Mouse (Mus musculus): ENCODE measurements around the gene Ppp6r1.

Gene Ppp6r1

DNA sequence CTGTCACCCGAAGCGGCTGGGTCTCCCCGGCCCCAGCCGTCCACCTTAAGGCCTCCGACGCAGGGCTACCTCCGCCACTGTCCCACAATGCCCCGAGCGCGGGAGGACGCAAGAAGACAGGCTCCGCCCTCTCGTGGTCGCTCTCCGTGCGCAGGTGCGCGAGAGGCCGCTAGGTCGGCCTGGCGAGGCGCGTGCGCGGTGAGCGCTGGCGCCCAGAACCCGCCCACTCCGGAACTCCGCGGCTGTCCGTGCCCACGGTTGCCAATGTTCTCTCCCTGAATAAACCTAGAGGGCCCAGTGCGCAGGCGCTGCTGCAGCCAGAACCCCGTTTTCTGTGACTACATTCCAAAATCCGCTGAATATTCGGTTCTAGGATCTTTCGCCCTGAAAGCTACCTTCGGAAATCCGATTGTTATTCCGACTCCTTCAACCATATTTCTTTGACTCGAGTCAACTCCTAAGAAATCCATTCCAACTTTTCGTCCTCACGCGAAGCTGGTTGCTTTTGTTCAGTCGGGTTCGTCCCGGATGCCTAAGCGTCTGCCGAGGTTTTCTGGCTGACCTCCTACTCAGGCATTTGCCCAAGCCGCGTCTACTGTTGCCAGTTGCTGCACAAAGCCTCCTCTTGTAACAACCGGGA is at the start of gene Ppp6r1:
Ppp6r1 (minus strand) TSS at position 108 of the 640 bp plus-strand sequence.
- DNase-seq (ENCODE audit: low spot score), result peak; percentile 85

DNA sequence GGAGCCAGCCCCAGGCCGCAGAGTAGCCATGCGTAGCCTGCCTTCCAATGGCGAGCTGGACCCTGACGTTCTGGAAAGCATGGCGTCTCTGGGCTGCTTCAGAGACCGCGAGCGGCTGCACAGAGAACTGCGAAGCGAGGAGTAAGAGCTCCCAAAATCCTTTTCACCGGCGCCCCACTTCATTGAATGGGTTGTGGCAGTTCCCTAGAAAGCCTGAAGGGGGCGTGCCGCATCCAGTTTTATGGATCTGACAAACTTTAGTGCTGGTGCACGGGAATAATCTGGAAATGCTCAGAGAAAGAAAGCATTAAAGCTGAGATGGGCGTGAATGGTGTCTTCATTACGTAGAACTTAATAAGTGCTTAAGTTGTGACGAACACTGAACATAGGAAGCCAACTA is 46.3 kb upstream of the Ppp6r1 start:
- no peak for DNase-seq (ENCODE audit: low spot score)

DNA sequence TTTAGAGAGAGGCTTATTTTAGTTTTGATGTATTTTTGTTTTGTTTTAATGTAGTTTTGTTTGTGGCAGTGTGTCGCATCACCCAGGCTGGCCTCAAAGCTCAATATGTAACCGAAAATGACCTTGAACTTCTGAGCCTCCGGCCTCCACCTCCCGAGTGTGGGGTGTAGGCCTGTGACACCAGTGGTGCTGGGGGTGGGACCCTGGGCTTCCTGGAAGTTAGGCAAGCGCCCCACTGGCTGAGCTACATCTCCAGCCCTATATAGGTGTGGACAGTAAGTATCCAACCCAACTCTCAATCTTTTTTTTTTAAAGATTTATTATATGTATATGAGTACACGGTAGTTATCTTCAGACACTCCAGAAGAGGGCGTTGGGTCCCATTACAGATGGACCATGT is 44.4 kb upstream of the Ppp6r1 start:
- DNase-seq (ENCODE audit: low spot score), result no peak

DNA sequence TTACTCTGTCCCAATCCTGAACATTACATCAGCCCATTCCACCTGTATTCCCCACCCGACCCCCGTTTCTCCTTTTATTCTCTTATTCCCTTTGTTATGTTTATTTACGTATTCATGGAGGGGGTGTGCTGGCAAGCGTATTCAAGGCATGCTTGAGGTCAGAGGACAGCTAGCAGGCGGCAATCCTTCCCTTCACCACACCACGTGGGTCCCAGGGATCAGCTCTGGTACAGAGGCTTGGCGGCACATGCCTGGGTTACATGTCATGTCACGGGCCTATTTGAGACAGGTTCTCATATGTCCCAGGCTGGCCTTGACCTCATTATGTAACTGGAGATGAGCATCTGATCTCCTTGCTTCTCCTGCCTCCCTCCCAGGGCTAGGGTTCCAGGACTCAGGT is 43.5 kb upstream of the Ppp6r1 start:
- no peak for DNase-seq (ENCODE audit: low spot score)

DNA sequence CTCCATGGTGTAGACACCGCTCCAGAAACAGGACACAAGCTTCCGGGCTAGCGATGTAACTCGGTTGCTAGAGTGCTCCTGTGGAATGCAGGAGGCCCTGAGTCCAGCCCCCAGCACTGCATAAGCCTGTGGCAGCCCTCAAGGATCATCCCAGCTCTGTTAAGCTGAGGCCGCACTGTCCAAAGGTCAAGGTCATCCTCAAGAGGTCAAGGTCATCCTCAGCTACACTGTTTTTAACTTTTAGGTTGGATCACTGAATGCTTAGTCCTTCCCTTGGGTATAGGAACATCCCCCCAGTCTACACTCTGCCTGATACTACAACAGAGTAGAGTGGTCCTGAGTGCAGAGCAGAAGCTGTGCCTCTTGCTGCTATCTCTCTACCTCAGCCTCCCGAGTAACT is 34.2 kb upstream of the Ppp6r1 start:
- no peak for DNase-seq (ENCODE audit: low spot score)

DNA sequence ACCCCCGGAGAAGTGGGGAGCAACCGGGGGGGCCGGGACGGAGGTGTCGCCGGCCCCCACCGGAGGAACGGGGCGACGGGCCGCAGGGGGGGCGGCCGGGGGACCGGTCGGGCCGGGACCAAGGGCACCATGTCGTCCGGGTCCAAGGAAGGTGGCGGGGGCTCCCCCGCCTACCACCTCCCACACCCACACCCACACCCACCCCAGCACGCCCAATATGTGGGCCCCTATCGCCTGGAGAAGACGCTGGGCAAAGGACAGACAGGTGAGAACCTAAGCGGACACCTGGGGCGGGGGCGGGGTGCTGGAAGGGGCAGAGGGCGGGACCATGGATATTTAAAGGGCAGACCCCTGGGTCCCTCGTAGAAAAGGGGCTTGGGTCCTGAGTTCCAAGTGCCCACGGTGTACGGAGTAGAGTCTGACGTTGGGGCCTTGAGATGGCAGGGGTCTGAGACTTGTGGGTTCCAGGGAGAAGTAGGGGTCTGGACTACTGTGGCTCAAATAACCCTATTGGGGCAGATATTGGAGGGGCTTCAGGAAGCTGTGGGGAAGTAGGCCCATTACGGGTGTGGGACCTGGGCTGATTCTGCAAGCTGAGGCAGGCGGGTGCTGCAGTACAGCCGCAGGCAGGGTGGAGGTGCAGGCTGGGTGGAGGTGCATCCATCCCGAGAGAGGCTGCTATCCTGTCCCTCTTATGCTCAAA is 32.3 kb upstream of the Ppp6r1 start:
- no peak for DNase-seq (ENCODE audit: low spot score)

DNA sequence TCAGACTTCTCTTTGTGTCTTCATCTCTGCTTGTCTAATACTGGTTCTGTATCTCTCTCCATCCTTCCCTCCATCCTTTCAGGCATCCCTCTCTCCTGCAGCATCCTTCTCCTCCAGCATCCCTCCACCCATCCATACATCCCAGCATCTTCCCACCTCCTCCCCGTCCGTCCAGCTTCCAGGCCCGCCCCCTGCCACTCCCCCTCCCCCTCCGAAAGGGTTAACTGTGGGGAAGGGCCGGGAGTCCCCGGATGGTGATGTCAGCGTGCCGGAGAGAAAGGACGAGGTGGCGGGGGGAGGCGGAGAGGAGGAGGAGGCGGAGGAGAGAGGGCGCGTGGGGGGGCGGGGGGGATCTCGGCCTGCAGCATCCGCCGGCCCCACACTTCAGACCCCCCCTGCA is 31.6 kb upstream of the Ppp6r1 start, which contains the start of gene Brsk1:
Brsk1 (plus strand) TSS at position 218 of the 400 bp plus-strand sequence.
- peak; percentile 34 for DNase-seq (ENCODE audit: low spot score)

DNA sequence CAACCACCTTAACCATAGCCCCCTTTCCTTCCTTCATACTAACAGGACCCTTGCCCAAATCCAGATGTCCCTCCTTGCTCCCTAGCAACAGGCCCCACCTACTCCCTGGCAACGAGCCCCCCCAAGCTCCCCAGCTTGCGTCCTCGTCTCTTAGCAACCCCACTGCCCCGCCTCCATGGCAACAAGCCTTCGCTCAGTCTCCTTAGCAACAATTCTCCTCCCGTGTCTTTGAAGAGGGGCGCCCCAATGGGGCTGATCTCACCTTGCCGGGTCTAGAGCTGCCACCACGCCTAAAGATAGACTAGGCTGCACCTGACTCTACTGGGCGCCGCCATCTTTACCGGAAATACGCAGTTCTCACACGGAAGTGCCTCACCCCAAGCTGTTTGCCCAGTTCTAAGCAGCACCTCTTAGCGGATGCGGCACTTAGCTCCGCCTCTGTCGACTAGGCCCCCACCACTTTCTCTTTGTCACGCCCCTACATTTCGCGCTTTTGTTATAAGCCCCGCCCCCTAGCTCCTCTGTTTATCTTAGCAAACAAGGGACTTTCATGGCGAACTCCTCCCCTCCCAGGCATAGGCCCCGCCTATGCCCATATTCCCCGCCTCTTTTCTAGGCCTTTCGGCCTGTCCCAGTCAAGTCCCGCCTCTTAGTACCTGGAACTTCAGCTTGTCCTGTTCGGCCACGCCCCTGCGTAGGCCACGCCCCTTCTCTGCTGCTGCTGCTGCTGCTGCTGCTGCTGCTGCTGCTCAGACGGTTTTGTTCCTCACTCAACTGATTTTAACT is 26.0 kb upstream of the Ppp6r1 start, which contains the start of gene Hspbp1:
Hspbp1 (minus strand) TSS at position 437 of the 786 bp plus-strand sequence.
- DNase-seq (ENCODE audit: low spot score), result peak; percentile 66

DNA sequence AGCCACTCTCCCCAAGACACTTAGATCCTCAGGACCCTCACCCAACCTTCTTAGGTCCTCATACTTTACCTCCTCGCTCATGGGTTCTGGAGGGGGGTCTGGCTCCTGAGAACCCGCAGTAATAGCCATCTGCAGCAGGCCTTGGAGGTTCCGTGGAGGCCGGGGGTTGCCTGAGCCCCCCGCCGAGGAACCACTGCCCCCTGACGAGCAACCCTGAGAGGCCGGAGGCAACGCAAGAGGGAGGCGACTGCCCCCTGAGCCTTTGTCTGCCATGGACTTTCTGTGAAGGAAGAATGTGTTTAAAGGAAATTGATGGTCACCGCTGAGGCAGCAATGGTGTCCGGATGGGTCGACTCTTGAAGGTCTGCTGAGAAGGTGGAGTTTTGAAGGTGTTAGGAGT is 25.4 kb upstream of the Ppp6r1 start:
- no peak for DNase-seq (ENCODE audit: low spot score)

DNA sequence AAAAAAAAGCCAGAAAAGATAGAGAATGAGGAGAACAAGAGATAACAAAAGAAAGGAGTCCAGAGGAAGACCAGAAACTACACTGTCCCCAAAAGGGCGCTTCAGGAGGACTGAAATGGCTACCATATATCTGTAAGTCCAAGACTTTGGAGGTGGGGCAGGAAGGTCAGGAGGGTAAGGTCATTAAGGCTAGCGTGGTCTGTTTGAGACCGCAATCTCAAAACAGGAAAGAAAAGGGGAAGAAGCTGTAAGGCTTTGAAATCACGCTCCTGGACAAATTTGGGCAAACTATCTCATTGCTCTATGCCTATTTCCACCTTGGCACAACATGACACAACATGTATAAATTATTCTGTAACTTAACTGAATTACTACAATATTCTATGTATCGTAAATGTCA is 24.5 kb upstream of the Ppp6r1 start:
- DNase-seq (ENCODE audit: low spot score), result no peak

DNA sequence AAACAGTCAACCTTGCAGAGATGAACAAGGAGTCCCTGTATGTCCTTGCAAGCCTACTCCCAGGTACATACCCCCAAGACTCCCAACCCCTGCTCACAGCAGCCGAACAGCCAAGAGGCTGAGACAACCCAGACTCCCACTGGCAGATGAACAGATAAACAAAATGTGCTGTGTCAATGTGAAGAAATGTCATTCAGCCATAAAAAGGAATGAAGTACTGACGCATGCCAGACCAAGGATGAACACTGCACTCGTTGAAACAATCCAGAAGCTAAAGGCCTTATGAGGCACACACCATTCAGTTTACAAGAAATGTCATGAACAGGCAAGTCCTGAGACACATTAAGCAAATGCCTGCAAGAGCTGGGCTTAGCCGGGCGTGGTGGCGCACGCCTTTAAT is 16.4 kb upstream of the Ppp6r1 start:
- DNase-seq (ENCODE audit: low spot score), result no peak

DNA sequence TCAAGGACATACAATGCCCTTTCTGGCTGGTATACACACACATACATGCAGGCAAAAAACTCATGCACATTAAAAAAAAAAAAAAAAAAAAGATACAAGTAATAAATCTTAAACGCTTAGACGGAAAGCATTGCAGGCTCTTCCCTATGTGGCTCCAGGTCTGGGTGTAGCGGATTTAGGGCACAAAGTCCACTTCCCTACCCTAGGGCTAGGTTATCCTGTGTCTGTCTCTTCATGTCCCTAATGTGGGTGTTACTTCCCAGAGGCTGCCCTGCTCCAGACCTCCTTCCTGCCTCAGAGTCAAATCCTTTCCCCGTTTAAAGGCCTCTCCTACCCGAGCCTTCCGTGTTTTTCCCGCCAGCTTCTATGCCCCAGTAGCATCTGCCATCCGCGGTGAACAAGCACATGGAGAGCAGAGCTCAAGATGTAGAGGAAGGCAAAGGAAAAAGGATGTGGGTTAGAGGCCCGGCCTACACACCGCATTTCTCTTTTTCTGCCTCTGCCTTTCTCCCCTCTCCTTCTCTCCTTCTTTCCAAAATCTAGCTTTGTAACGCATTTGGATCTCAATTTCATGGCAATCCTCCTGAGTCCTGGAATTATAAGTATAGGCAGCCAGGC is 15.4 kb upstream of the Ppp6r1 start:
- DNase-seq (ENCODE audit: low spot score), result no peak

DNA sequence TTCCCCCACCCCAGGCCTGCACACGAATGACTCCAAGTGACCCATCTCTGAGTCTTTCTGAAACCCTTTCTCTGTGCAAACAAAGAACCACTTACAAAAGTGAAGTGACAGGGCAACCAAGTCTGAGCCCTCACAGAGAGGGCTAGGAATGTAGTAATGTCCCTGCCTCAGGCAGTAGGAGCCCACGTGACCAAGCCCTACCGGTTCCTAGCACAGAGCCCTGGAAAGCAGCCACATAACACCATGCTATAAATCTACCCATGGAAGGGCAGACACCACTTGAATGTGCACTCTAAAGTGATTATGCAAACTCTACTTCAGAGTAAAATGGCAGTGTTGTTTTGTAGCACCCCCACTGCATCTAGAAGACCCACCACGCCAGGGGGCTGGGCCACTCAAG is 13.1 kb upstream of the Ppp6r1 start:
- DNase-seq (ENCODE audit: low spot score), result no peak

DNA sequence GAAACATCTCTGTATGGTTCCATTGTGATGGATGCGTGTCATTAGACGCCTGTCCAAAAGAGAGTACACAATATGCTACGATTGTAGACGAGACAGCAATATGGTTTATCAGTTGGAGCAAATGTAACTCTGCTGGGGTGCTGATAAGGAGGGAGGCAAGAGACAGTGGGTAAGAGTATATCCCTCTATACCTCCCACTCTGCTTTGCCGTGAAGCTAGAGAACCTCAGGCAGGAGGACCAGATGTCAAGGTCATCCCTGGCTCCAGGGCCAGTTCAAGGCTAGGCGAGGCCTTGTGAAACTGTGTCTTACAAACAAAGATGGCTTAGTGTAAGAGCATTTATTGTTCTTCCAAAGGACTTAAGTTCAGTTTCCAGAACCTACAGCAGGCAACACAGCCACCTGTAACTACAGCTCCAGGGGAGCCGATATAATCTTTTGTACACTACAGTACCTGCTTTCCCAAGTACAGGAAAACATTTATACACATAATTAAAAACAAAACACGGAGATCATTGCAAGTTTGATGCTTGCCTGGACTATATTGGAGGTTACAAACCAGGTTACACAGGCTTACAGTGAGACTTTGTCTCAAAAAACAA is 11.9 kb upstream of the Ppp6r1 start:
- DNase-seq (ENCODE audit: low spot score), result no peak

DNA sequence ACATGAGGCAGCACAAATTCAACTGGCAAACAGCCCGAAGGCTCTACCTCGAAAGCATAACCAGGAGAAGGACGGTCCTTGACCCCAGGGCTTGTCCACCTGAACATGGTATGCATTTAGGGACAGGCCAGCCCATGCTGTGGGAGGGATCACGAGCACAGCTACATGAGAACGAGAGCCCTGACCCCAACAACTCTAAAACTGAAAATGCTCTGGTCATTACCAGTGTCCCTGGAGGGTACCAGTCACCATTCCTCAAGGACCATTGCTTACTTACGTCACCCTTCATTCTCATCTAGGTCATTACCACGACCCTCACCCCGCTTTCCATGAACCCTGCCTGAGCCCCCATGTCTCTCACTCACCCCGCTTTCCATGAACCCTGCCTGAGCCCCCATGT is 10.3 kb upstream of the Ppp6r1 start:
- DNase-seq (ENCODE audit: low spot score), result no peak

DNA sequence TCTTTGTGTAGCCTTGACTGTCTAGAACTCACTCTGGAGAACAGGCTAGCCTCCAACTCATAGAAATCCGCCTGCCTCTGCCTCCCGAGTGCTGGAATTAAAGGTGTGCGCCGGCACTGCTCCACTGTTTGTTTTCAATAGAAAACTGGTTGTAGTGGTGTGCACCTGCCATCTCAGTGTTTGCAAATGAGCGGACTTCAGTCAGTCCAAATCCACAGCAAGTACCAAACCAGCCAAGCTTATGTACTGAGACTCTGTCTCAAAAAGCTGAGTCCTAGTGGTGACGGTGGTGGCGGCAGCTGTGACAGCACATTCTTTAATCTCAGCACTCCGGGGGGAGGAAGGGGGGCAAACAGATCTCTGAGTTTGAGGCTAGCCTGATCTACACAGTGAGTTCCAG is 9.7 kb upstream of the Ppp6r1 start:
- DNase-seq (ENCODE audit: low spot score), result no peak

DNA sequence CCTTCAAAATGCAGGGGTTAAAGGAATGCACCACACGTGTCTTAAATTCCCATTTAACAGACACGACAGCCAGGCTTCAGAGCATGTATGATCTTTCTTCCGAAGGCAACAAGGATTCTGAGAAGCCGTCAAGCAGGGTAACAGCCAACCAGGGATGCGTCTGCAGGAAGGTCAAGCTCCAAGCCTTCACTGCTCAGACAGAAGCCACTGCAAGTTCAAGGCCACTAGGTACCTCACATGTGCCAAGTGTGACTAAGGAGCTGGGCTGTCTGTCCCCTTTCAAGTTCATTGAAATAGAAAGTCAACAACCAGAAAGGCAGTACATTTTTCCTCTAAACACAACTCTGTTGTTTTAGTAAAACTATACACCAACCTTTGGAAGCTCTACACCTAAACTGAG is 8.1 kb upstream of the Ppp6r1 start:
- no peak for DNase-seq (ENCODE audit: low spot score)

DNA sequence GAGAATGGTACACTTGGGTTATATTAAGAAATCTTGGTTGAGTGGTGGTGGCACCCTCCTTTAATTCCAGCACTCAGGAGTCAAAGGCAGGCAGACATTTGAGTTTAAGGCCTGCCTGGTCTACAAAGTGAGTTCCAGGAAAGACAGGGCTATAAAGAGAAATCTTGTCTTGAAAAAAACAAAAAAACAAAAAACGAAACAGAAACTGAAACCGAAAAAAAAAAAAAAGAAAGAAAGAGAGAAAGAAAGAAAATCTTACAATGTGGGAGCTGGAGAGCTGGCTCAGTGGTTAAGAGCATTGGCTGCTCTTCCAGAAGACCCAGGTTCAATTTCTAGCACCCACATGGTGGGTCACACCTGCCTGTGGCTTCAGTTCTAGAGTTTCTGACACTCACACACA is 4.9 kb upstream of the Ppp6r1 start:
- DNase-seq (ENCODE audit: low spot score), result no peak

DNA sequence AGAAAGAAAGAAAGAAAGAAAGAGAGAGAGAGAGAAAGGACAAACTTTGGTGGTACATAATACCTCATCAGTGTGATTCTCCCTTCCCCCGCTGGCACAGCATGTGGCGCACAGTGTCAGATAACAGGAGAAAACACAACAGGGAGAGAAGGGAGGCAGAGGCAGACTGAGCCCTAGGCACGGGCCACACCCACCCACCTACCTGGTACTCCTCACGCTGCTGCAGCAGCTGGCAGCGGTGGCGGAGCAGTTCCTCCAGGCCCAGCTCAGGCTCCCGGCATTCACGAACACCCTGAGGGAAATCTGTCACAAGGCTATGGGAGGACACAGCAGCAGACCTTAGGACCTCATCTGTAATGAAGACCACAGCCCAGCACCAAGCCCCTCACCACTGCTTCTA is 4.4 kb upstream of the Ppp6r1 start:
- no peak for DNase-seq (ENCODE audit: low spot score)

DNA sequence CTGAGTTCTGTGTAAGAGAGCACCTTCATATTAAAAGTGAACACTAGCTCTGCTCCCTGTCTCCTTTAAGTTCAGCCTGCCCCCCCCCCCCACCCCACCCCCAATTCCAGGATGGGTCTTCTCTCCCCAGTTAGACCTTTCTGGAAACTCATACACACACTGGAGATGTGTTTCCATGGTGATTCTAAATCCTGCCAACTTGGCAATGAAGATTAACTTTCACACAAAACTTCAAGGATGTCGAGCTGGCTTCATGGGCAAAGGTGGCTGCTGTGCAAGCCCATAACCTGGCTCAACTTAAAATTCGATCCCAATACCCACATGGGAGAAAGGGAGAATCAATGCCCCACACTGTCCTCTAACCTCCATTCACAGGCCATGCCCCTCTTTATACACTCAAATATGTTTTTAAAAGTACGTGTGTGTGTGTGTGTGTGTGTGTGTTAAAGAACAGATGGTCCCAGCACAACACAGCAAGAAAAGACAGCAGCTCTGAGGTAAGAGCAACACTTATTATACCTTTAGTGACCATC is 1.2 kb upstream of the Ppp6r1 start:
- no peak for DNase-seq (ENCODE audit: low spot score)

DNA sequence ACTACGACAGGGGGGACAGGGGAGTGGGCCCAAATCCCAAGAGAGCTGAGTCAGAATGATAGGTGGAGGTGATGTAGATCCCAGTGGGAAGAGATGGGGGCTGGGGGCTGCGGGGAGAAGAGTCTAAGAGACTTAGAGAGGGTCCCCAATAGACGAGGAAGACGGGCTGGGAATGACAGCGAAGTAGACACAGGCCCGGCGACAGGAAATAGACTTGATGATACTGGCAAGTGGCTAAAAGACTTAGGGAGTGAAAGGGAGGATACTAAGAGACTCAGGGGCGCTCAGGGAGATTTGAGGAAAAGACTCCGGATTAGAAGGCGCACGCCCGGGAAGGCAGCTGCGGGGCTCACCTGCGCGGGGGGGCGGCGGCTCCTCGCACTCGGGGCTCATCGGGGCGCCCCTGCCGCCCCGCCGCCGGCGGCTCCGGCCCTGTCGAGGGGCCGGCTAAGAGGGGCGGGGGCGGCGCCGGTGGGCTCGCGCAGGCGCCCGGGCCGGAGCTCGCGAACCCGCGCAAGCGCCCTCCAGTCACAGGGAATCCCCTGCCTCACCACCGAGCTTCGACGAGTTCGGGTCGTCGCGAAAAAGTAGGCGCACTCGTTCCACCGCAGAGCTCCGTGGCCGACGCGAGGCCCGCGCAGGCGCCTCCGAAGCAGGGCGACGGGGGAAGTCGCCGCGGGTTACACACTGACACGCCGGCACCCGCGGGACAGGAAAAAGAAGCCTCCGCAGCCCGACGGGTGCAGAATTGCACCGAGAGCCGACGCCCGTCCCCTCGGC is 501 bp downstream of the Ppp6r1 start:
- DNase-seq (ENCODE audit: low spot score), result no peak

Data from urinary bladder, postnatal 10 days (tissue).